Mouse (Mus musculus): ENCODE results near the gene Lipc.

Gene Lipc

GRCm38 (mm10) chr9:70952126-70952525 is at the start of gene Lipc:
Gene Lipc (minus strand): TSS chr9:70952226.
- DNase-seq (ENCODE audit: extremely low spot score, low spot score) = no peak

GRCm38 (mm10) chr9:70999161-70999560 is 47.1 kb upstream of the Lipc start:
- no peak for DNase-seq (ENCODE audit: extremely low spot score, low spot score)

GRCm38 (mm10) chr9:70998719-70999118 is 46.7 kb upstream of the Lipc start:
- DNase-seq (ENCODE audit: extremely low spot score, low spot score) = no peak

GRCm38 (mm10) chr9:70993326-70993725 is 41.3 kb upstream of the Lipc start:
- no peak for DNase-seq (ENCODE audit: extremely low spot score, low spot score)

- DNase-seq (ENCODE audit: extremely low spot score, low spot score) = no peak
Observed at GRCm38 (mm10) chr9:70991401-70991800, 39.4 kb upstream of the Lipc start.

GRCm38 (mm10) chr9:70987210-70987609 is 35.2 kb upstream of the Lipc start:
- no peak for DNase-seq (ENCODE audit: extremely low spot score, low spot score)

- DNase-seq (ENCODE audit: extremely low spot score, low spot score) = no peak
Observed at GRCm38 (mm10) chr9:70982991-70983480, 31.0 kb upstream of the Lipc start.

GRCm38 (mm10) chr9:70981721-70982120 is 29.7 kb upstream of the Lipc start:
- no peak for DNase-seq (ENCODE audit: extremely low spot score, low spot score)

- no peak for DNase-seq (ENCODE audit: extremely low spot score, low spot score)
Observed at GRCm38 (mm10) chr9:70979641-70980040, 27.6 kb upstream of the Lipc start.

GRCm38 (mm10) chr9:70979171-70979570 is 27.1 kb upstream of the Lipc start:
- DNase-seq (ENCODE audit: extremely low spot score, low spot score) = no peak

- no peak for DNase-seq (ENCODE audit: extremely low spot score, low spot score)
Observed at GRCm38 (mm10) chr9:70977392-70977791, 25.4 kb upstream of the Lipc start.

- no peak for DNase-seq (ENCODE audit: extremely low spot score, low spot score)
Observed at GRCm38 (mm10) chr9:70975921-70976320, 23.9 kb upstream of the Lipc start.

GRCm38 (mm10) chr9:70973286-70973685 is 21.3 kb upstream of the Lipc start:
- DNase-seq (ENCODE audit: extremely low spot score, low spot score) = no peak

GRCm38 (mm10) chr9:70969244-70969643 is 17.2 kb upstream of the Lipc start:
- DNase-seq (ENCODE audit: extremely low spot score, low spot score) = no peak

- no peak for DNase-seq (ENCODE audit: extremely low spot score, low spot score)
Observed at GRCm38 (mm10) chr9:70965999-70966994, 14.3 kb upstream of the Lipc start.

GRCm38 (mm10) chr9:70965422-70965821 is 13.4 kb upstream of the Lipc start:
- DNase-seq (ENCODE audit: extremely low spot score, low spot score) = no peak

- no peak for DNase-seq (ENCODE audit: extremely low spot score, low spot score)
Observed at GRCm38 (mm10) chr9:70965011-70965410, 13.0 kb upstream of the Lipc start.

- DNase-seq (ENCODE audit: extremely low spot score, low spot score) = no peak
Observed at GRCm38 (mm10) chr9:70963461-70963891, 11.4 kb upstream of the Lipc start.

GRCm38 (mm10) chr9:70962781-70963455 is 10.9 kb upstream of the Lipc start:
- DNase-seq (ENCODE audit: extremely low spot score, low spot score) = no peak

- no peak for DNase-seq (ENCODE audit: extremely low spot score, low spot score)
Observed at GRCm38 (mm10) chr9:70960301-70960700, 8.3 kb upstream of the Lipc start.

- DNase-seq (ENCODE audit: extremely low spot score, low spot score) = no peak
Observed at GRCm38 (mm10) chr9:70959866-70960265, 7.8 kb upstream of the Lipc start.

- DNase-seq (ENCODE audit: extremely low spot score, low spot score) = no peak
Observed at GRCm38 (mm10) chr9:70959447-70959846, 7.4 kb upstream of the Lipc start.
